Mouse (Mus musculus): ENCODE measurements around the gene Arid3a. TPM values are rescaled to one million over a fixed set of nuclear protein-coding genes. Genes with fewer than 3 reads are reported as not detected.

The Arid3a gene
- total and polyA plus RNA-seq, 2 experiments from 2014 or later: 3.3 to 9.5 TPM

DNA sequence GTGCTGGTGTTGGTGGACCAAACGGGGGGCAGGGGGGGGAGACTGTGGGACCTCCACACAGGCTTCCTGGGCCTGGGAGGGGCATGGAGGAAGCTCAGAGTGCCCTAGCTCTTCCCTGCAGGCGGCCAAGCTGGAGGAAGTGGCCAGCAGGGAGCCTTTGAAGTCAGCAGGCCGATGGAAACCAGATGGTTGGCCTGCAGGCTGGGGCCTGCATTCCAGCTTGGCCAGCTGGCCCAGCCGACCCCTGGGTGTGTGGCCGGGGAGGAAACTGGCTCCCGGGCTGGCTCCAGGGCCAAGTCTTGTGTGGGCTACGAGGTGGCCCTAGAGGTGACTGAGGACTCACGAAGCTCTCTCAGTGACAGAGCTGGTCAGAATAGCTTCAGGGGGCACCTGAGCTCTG lies 5.9 kb downstream of the Arid3a start:
- no peak for ATAC-seq (ENCODE audit: low FRiP score)
- H3K27me3 ChIP-seq (ENCODE audit: insufficient read depth, low read length): no peaks in the 10 kb centered on the region
- H3K9me3 ChIP-seq (ENCODE audit: low read length): no peaks in the 10 kb centered on the region
- WGBS: 30% methylated on average over 6 of the region's 8 CpGs
- no peak overlapping the region for H3K4me2 ChIP-seq (ENCODE audit: low read depth, low read length, poor library complexity, severe bottlenecking)
- no peak overlapping the region for H3K9ac ChIP-seq (replicated peaks; ENCODE audit: low read length, poor library complexity, severe bottlenecking)
- peak; percentile 66 for DNase-seq (ENCODE audit: low spot score)
- H3K36me3 ChIP-seq (ENCODE audit: insufficient read depth, low read length): peaks cover 17% of the 10 kb centered on the region; the same call in 1 of the 2 replicates
- TF ChIP-seq CTCF (IDR thresholded peaks at IDR 0.05): no peak
- no peaks in the 10 kb centered on the region; the same call in 1 of the 2 replicates for H3K4me1 ChIP-seq (ENCODE audit: insufficient read depth, low read length)
- no peak overlapping the region for H3K27ac ChIP-seq (ENCODE audit: low read depth, low read length)
- H3K4me3 ChIP-seq (ENCODE audit: low read depth, low read length): no peak overlapping the region

DNA sequence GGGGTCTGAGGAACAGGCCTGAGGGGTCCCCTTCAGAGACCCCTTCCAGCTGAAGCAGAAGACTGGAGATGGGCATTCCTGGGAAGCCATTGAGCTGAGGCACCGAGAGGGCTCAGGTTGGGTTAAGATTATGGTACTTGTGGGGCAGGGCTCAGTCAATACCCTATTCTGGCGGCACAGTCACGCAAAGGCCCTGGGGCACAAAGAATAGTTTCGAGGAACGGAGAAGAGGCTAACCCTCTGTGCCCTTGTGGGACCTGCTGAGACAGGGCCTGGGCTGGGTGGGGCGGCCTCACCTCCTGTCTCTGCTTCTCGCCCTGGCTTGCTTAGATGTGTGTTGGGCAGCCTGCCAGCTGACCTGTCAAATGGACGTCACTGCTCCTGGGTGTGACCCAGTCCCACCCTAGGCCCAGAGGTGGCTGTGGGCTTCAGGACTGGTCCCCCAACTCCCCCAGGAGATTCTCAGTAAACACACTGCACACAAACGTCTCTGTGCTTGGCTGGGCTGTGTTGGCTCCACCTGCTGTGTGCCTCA lies 6.4 kb downstream of the Arid3a start:
- ATAC-seq (ENCODE audit: low FRiP score) (no peak), DNase-seq (ENCODE audit: low spot score) (no peak)
- Histone ChIP-seq H3K4me3 (ENCODE audit: low read depth, low read length) (no peak overlapping the region), H3K9me3 (ENCODE audit: low read length) (no peaks in the 10 kb centered on the region), H3K4me1 (ENCODE audit: insufficient read depth, low read length) (no peaks in the 10 kb centered on the region; the same call in 1 of the 2 replicates), H3K27ac (ENCODE audit: low read depth, low read length) (no peak overlapping the region), H3K36me3 (ENCODE audit: insufficient read depth, low read length) (peaks cover 17% of the 10 kb centered on the region; the same call in 1 of the 2 replicates), H3K27me3 (ENCODE audit: insufficient read depth, low read length) (no peaks in the 10 kb centered on the region), H3K9ac (replicated peaks; ENCODE audit: low read length, poor library complexity, severe bottlenecking) (no peak overlapping the region), H3K4me2 (ENCODE audit: low read depth, low read length, poor library complexity, severe bottlenecking) (no peak overlapping the region)
- TF ChIP-seq CTCF (IDR thresholded peaks at IDR 0.05): no peak
- 64% methylated on average over 9 of the region's 9 CpGs for WGBS

DNA sequence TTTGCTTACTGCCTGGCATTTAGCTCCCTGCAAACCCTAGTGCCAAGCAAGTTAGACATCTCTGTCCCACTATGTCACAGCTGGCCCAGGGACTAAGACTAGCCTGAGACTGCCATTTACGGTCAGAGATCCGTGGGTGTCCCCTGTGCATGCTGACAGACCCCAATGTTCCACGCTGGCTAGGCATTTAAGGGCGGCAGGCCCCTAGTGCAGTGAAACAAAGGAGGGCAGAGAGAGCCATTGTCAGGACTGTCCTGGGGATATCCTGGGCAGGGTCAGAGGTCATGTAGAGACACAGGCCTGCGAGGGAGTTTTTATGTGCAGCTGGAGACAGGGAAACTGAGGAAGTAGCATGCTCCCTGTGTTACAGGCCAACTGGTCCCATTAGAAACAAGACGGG lies 7.0 kb downstream of the Arid3a start:
- no peak for ATAC-seq (ENCODE audit: low FRiP score)
- no peak for TF ChIP-seq CTCF (IDR thresholded peaks at IDR 0.05)
- Histone ChIP-seq H3K36me3 (ENCODE audit: insufficient read depth, low read length) (peaks cover 17% of the 10 kb centered on the region; the same call in 1 of the 2 replicates), H3K27ac (ENCODE audit: low read depth, low read length) (no peak overlapping the region), H3K4me2 (ENCODE audit: low read depth, low read length, poor library complexity, severe bottlenecking) (no peak overlapping the region), H3K27me3 (ENCODE audit: insufficient read depth, low read length) (no peaks in the 10 kb centered on the region), H3K9ac (replicated peaks; ENCODE audit: low read length, poor library complexity, severe bottlenecking) (no peak overlapping the region), H3K4me1 (ENCODE audit: insufficient read depth, low read length) (no peaks in the 10 kb centered on the region; the same call in 1 of the 2 replicates), H3K4me3 (ENCODE audit: low read depth, low read length) (no peak overlapping the region), H3K9me3 (ENCODE audit: low read length) (no peaks in the 10 kb centered on the region)
- no peak for DNase-seq (ENCODE audit: low spot score)
- 29% methylated on average over 6 of the region's 6 CpGs for WGBS

DNA sequence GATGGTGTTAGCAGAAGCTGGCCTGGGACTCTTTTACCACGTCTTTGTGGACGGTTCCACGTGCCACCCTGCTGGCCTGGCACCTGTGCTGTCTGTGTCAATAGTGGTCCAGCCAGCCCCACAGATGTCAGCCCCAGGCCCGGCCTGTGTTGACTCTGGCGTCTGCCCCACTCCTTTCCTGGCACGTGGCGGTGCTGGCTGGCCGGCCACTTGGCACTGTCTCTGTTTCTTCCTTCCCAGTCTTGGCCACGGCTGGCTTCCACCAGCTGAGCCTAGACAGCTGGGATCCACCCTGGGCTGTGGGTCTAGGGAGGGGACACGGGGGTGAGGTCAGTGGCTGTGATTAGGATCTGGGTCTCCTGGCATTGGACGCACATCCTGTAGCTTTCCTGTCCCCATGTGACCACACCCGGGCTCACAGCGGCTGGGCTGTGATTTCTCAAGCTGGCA lies 7.5 kb downstream of the Arid3a start:
- 50% methylated on average over 13 of the region's 13 CpGs for WGBS
- no peak overlapping the region for H3K9ac ChIP-seq (replicated peaks; ENCODE audit: low read length, poor library complexity, severe bottlenecking)
- H3K27ac ChIP-seq (ENCODE audit: low read depth, low read length): no peak overlapping the region
- no peak for TF ChIP-seq CTCF (IDR thresholded peaks at IDR 0.05)
- DNase-seq (ENCODE audit: low spot score): peak; percentile 86
- H3K27me3 ChIP-seq (ENCODE audit: insufficient read depth, low read length): no peaks in the 10 kb centered on the region
- peaks cover 18% of the 10 kb centered on the region; the same call in 1 of the 2 replicates for H3K36me3 ChIP-seq (ENCODE audit: insufficient read depth, low read length)
- no peak overlapping the region for H3K4me3 ChIP-seq (ENCODE audit: low read depth, low read length)
- peak; percentile 53 for ATAC-seq (ENCODE audit: low FRiP score)
- no peaks in the 10 kb centered on the region for H3K4me1 ChIP-seq (ENCODE audit: insufficient read depth, low read length)
- no peak overlapping the region for H3K4me2 ChIP-seq (ENCODE audit: low read depth, low read length, poor library complexity, severe bottlenecking)
- no peaks in the 10 kb centered on the region for H3K9me3 ChIP-seq (ENCODE audit: low read length)

DNA sequence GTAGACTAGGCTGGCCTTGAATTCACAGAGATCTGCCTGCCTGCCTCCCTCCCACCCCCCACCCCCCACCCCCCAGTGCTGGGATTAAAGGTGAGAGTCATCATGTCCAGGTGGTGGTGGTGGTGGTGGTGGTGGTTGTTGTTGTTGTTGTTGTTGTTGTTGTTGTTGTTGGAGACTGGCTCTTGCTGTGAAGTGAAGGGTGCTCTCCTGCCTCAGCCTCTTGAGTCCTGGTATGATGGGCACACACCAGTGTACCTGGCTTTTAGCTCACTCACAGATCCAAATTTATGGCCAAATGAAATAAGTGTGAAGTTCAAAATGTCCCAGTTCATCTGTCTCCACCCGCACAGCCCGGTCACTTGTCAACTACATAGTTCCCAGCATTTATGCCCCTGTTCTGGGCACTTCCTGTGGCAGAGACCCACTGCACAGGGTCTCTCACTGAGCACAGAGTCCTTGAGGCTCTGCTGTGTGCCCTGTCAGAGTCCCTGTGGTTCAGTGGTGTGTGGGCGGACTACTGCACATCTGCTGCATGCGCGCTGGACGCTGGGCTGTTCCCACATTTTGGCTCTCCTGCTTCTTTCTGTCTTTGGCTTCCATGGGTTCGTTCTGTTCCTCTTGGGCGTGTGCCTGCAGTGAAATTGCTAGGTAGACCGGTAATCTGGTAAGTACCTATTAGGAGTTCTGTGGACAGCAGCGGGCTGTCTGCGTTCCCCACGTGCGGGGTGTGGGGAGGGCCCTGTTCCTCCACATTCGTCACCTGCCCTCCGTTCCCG lies 8.1 kb downstream of the Arid3a start:
- Histone ChIP-seq H3K27me3 (ENCODE audit: insufficient read depth, low read length) (no peaks in the 10 kb centered on the region), H3K9me3 (ENCODE audit: low read length) (no peaks in the 10 kb centered on the region), H3K27ac (ENCODE audit: low read depth, low read length) (no peak overlapping the region), H3K4me1 (ENCODE audit: insufficient read depth, low read length) (no peaks in the 10 kb centered on the region), H3K4me3 (ENCODE audit: low read depth, low read length) (no peak overlapping the region), H3K9ac (replicated peaks; ENCODE audit: low read length, poor library complexity, severe bottlenecking) (no peak overlapping the region), H3K4me2 (ENCODE audit: low read depth, low read length, poor library complexity, severe bottlenecking) (no peak overlapping the region), H3K36me3 (ENCODE audit: insufficient read depth, low read length) (peaks cover 21% of the 10 kb centered on the region; the same call in 1 of the 2 replicates)
- DNase-seq (ENCODE audit: low spot score): no peak
- TF ChIP-seq CTCF (IDR thresholded peaks at IDR 0.05): no peak
- no peak for ATAC-seq (ENCODE audit: low FRiP score)
- 86% methylated on average over 16 of the region's 16 CpGs for WGBS

DNA sequence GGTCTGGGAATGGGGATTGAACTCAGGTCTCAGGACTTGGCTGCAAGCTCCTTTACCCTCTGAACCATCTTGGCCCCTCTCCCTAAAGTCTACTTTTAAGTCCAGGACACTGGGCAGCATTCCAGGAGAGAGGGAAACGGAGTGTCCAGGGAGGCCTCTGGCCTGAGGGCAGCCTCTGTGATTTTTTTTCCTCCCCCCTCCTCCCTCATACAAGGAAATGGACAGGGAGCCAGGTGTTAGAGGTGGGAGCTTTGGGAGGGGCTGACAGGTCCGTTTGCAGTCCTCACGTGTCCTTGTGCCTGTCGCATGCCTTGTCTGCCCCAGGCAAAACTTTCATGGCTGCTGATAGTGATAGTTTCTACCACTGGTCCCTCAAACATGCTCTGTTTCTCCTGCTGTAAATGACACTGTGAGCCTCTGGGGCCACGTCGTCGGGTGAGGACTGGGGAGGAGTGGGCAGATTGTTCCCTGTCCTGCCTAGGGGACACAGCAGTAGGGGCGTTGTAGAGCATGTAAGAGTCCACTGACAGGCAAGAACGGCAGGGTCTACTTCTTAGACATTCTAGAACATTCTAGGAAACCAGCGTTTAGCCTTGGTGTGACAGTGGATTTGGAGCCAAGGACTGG lies 9.6 kb downstream of the Arid3a start:
- no peak overlapping the region for H3K27ac ChIP-seq (ENCODE audit: low read depth, low read length)
- H3K36me3 ChIP-seq (ENCODE audit: insufficient read depth, low read length): peaks cover 18% of the 10 kb centered on the region; the same call in 1 of the 2 replicates
- H3K9me3 ChIP-seq (ENCODE audit: low read length): no peaks in the 10 kb centered on the region
- no peak for DNase-seq (ENCODE audit: low spot score)
- H3K4me3 ChIP-seq (ENCODE audit: low read depth, low read length): no peak overlapping the region
- WGBS: 70% methylated on average over 10 of the region's 10 CpGs
- H3K4me2 ChIP-seq (ENCODE audit: low read depth, low read length, poor library complexity, severe bottlenecking): no peak overlapping the region
- no peaks in the 10 kb centered on the region for H3K4me1 ChIP-seq (ENCODE audit: insufficient read depth, low read length)
- no peaks in the 10 kb centered on the region for H3K27me3 ChIP-seq (ENCODE audit: insufficient read depth, low read length)
- H3K9ac ChIP-seq (replicated peaks; ENCODE audit: low read length, poor library complexity, severe bottlenecking): no peak overlapping the region
- no peak for TF ChIP-seq CTCF (IDR thresholded peaks at IDR 0.05)
- ATAC-seq (ENCODE audit: low FRiP score): no peak
